Mouse (Mus musculus): ENCODE measurements around the gene Enthd1. TPM values are rescaled to one million over a fixed set of nuclear protein-coding genes. Genes with fewer than 3 reads are reported as not detected.

The Enthd1 gene
- polyA plus RNA-seq (2015; fragmentation: Nextera tagmentation; extraction: Ambion mirVana), result not detected in 2 replicates

DNA sequence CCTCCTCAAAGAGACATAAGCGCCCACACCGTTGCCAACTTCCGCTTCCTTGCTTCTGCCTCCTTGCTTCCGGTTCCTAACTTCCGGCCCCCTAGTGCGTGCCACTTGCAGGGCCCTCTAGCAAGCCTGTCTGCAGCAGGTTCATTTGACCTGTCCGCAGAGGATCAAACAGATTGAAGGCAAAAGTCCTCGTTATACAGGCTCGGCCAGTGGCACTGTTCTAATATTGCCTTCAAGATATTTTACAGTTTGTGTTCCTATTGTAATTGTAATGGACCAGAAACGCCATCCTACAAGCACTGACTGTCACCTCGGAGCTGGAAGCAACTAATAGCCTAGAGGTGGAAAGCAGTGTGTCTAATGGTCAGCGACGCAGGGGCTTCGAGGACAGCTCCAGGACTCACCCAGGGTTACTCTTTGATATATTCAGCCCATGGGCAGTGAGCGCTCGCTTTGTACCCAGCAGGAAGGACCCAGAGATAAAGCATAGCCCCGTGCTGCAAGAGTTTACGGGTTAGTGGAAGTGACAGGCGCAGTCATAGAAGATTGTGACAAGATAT lies at the start of gene Enthd1:
Gene Enthd1, minus strand, starts transcription at position 51 of the 560 bp plus-strand sequence.
- ATAC-seq, result no peak
- no peaks in the 10 kb centered on the region for H3K9me3 ChIP-seq (ENCODE audit: control insufficient read depth, low read length)

DNA sequence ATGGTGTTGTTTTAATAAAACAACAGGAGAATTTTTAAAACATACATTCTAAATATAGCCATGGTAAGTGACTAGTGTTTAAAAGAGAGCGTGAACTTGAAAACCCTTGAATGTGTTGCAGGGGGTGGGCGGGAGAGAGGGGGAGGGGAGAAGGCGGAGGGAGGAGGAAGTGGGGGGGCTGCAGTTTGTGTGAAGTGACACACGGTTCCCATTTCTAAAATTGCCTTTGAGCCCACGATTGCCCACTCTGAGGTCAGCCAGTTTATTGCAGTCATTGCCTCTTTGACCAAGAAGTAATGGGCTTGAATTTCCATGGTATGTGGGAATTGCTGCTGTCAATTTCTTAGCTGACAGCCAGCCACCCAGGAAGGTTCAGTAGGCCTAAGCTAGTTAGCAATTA lies 48.9 kb upstream of the Enthd1 start:
- no peak overlapping the region for H3K4me2 ChIP-seq (ENCODE audit: low read length)
- H3K9ac ChIP-seq (ENCODE audit: low read depth, low read length), result no peak overlapping the region
- no peaks in the 10 kb centered on the region for H3K36me3 ChIP-seq (ENCODE audit: control insufficient read depth, insufficient read depth, low read length)
- no peaks in the 10 kb centered on the region for H3K9me3 ChIP-seq (ENCODE audit: control insufficient read depth, low read length)
- H3K4me3 ChIP-seq (ENCODE audit: low read length), result no peak overlapping the region
- no peak for ATAC-seq
- 67% methylated on average over 5 of the region's 5 CpGs for WGBS
- no peak overlapping the region for H3K27ac ChIP-seq (ENCODE audit: low read depth, low read length)
- H3K27me3 ChIP-seq (replicated peaks; ENCODE audit: control insufficient read depth, insufficient read depth, low read length), result no peaks in the 10 kb centered on the region; the same call in 1 of the 2 replicates
- peaks cover 3% of the 10 kb centered on the region; the same call in 1 of the 2 replicates for H3K4me1 ChIP-seq (ENCODE audit: control insufficient read depth, insufficient read depth, low read depth, low read length)

More for the DNA sequence above, at the start of gene Enthd1:
- Histone ChIP-seq H3K27me3 (replicated peaks; ENCODE audit: control insufficient read depth, insufficient read depth, low read length) (no peaks in the 10 kb centered on the region), H3K4me3 (ENCODE audit: low read length) (no peak within 1 kb of the TSS), H3K4me2 (ENCODE audit: low read length) (no peak within 1 kb of the TSS), H3K36me3 (ENCODE audit: control insufficient read depth, insufficient read depth, low read length) (no peaks in the 10 kb centered on the region), H3K4me1 (ENCODE audit: control insufficient read depth, insufficient read depth, low read depth, low read length) (no peaks in the 10 kb centered on the region), H3K27ac (ENCODE audit: low read depth, low read length) (no peak within 1 kb of the TSS), H3K9ac (ENCODE audit: low read depth, low read length) (no peak within 1 kb of the TSS)
- WGBS, result 76% methylated on average over 19 of the region's 19 CpGs

DNA sequence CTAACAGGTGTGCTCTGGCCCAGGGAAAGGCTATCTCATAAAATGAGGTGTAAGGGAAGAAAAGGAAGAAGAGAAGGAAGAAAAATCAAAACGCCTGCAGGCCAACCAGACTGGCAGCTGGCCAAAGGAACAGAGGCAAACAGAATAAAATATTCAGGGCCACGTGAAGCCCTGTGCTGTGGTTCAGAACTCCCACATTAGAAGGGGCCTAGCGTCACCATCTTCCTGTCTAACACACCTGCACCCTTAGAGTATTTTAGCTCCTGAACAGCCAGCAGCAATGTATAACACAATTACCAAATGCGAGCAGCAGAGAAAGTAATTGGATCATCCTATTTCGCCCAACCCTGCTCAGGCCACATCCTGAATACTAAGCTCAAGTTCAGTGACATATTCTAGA lies 46.5 kb upstream of the Enthd1 start:
- ATAC-seq, result no peak
- no peak overlapping the region for H3K4me2 ChIP-seq (ENCODE audit: low read length)
- 74% methylated on average over 5 of the region's 5 CpGs for WGBS
- no peak overlapping the region for H3K4me3 ChIP-seq (ENCODE audit: low read length)
- H3K4me1 ChIP-seq (ENCODE audit: control insufficient read depth, insufficient read depth, low read depth, low read length), result peaks cover 3% of the 10 kb centered on the region; the same call in 1 of the 2 replicates
- H3K36me3 ChIP-seq (ENCODE audit: control insufficient read depth, insufficient read depth, low read length), result no peaks in the 10 kb centered on the region
- no peak overlapping the region for H3K27ac ChIP-seq (ENCODE audit: low read depth, low read length)
- no peaks in the 10 kb centered on the region for H3K27me3 ChIP-seq (replicated peaks; ENCODE audit: control insufficient read depth, insufficient read depth, low read length)
- H3K9ac ChIP-seq (ENCODE audit: low read depth, low read length), result no peak overlapping the region
- no peaks in the 10 kb centered on the region for H3K9me3 ChIP-seq (ENCODE audit: control insufficient read depth, low read length)

DNA sequence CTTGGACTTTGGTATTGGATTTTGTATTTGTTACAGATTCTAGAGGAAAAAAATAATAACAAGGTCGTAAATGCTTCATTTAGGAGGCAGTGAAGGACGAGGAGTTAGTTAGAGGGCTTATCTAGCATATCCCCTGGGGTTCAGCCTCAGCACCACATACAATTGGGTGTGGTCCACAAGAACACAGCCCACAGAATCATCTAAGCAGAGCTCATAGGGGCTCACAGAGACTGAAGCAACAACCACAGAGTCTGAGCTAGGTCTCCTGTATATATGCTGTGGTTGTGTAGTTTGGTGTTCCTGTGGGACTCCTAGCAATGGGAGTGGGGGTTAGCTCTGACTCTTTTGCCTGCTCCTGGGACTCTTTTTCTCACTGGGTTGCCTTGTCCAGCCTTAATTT lies 45.4 kb upstream of the Enthd1 start:
- Histone ChIP-seq H3K9me3 (ENCODE audit: control insufficient read depth, low read length) (no peaks in the 10 kb centered on the region), H3K27me3 (replicated peaks; ENCODE audit: control insufficient read depth, insufficient read depth, low read length) (no peaks in the 10 kb centered on the region), H3K4me1 (ENCODE audit: control insufficient read depth, insufficient read depth, low read depth, low read length) (no peaks in the 10 kb centered on the region), H3K36me3 (ENCODE audit: control insufficient read depth, insufficient read depth, low read length) (no peaks in the 10 kb centered on the region), H3K4me2 (ENCODE audit: low read length) (no peak overlapping the region), H3K9ac (ENCODE audit: low read depth, low read length) (no peak overlapping the region), H3K27ac (ENCODE audit: low read depth, low read length) (no peak overlapping the region), H3K4me3 (ENCODE audit: low read length) (no peak overlapping the region)
- WGBS, result 83% methylated on average over 2 of the region's 2 CpGs
- no peak for ATAC-seq

DNA sequence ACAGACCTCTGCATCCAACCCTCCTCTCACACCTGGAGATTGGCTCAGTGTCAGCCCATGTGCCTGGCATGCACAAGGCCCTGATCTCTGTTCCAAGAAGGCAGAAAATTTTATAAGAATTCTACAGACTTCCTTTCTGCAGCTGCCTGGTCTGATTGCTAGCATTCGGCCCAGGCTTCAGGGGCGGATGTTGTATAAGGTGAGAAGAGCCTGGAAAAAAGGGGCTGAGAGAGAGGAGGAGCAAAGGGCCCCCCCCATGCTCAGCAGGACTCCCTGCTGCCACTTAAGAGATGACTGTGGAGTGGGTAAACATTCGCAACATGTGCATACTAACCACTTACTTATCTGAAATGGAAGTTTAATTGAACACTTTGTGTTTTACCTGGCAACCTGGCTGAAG lies 43.0 kb upstream of the Enthd1 start:
- WGBS, result 92% methylated on average over 3 of the region's 3 CpGs
- Histone ChIP-seq H3K4me2 (ENCODE audit: low read length) (no peak overlapping the region), H3K27me3 (replicated peaks; ENCODE audit: control insufficient read depth, insufficient read depth, low read length) (no peaks in the 10 kb centered on the region), H3K4me3 (ENCODE audit: low read length) (no peak overlapping the region), H3K9ac (ENCODE audit: low read depth, low read length) (no peak overlapping the region), H3K27ac (ENCODE audit: low read depth, low read length) (no peak overlapping the region), H3K9me3 (ENCODE audit: control insufficient read depth, low read length) (no peaks in the 10 kb centered on the region), H3K4me1 (ENCODE audit: control insufficient read depth, insufficient read depth, low read depth, low read length) (no peaks in the 10 kb centered on the region), H3K36me3 (ENCODE audit: control insufficient read depth, insufficient read depth, low read length) (no peaks in the 10 kb centered on the region)
- no peak for ATAC-seq

DNA sequence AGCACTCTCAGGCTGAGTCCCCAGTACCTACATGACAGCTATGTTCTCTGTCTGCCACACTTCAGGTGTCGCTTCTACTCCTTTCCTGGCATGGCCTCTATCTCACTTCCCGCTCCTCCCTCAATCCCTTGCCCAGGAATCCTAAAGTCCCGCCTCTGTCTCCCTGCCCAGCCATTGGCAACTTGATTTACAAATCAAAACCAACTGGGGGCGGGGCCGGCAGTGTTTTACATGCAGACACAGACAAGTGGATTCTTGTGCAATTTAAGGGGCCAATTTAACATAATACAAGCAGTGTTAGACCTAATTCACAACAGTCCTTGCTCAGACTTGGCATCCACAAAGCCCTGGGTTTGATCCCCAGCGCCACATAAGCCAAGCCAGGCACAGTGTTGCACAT lies 39.1 kb upstream of the Enthd1 start:
- no peaks in the 10 kb centered on the region for H3K36me3 ChIP-seq (ENCODE audit: control insufficient read depth, insufficient read depth, low read length)
- no peak overlapping the region for H3K27ac ChIP-seq (ENCODE audit: low read depth, low read length)
- WGBS, result 91% methylated on average over 6 of the region's 6 CpGs
- H3K4me3 ChIP-seq (ENCODE audit: low read length), result no peak overlapping the region
- no peak overlapping the region for H3K9ac ChIP-seq (ENCODE audit: low read depth, low read length)
- peaks cover 4% of the 10 kb centered on the region for H3K4me1 ChIP-seq (ENCODE audit: control insufficient read depth, insufficient read depth, low read depth, low read length)
- no peak overlapping the region for H3K4me2 ChIP-seq (ENCODE audit: low read length)
- H3K9me3 ChIP-seq (ENCODE audit: control insufficient read depth, low read length), result no peaks in the 10 kb centered on the region
- no peaks in the 10 kb centered on the region for H3K27me3 ChIP-seq (replicated peaks; ENCODE audit: control insufficient read depth, insufficient read depth, low read length)
- no peak for ATAC-seq

DNA sequence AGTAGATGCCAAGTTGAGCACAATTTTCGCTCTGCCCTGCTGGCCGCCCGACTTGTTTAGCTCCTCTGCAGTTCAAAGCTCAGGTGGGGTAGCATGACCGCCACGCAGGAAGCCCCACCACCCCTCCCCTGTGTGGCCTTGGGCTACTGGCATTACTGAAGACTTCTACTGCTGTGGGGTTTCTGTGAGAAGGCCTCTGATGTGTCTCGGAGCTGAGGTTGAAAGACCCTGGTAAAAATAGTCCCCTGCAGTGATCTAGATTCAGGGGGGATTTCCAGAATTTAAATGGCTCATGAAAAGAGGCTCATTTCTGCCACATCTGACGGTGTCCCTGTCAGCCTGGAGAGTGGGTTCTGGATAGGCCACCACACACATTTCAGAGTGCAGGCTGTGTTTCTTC lies 37.5 kb upstream of the Enthd1 start:
- ATAC-seq, result no peak
- Histone ChIP-seq H3K9me3 (ENCODE audit: control insufficient read depth, low read length) (no peaks in the 10 kb centered on the region), H3K27me3 (replicated peaks; ENCODE audit: control insufficient read depth, insufficient read depth, low read length) (no peaks in the 10 kb centered on the region), H3K4me1 (ENCODE audit: control insufficient read depth, insufficient read depth, low read depth, low read length) (peaks cover 4% of the 10 kb centered on the region), H3K4me2 (ENCODE audit: low read length) (no peak overlapping the region), H3K36me3 (ENCODE audit: control insufficient read depth, insufficient read depth, low read length) (no peaks in the 10 kb centered on the region), H3K9ac (ENCODE audit: low read depth, low read length) (no peak overlapping the region), H3K27ac (ENCODE audit: low read depth, low read length) (no peak overlapping the region), H3K4me3 (ENCODE audit: low read length) (no peak overlapping the region)
- 51% methylated on average over 7 of the region's 7 CpGs for WGBS

DNA sequence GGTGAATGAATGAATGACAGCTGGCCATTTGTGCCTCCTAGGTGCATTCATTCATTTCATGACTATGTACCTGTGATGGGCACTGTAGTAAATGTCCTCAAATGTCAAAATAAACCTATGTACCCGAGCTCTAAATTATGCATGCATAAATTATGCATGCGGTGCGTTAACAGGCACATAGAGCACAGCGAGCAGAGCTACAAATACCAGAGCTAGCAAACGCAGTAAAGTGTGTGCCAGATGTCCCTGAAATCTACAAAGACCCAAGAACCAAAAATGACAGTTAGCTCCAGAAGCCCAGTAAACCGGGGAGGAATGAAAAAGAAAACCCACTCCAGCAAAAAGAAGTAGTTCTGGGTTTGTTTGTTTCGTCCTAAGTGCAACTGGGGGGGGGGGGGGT lies 36.5 kb upstream of the Enthd1 start:
- H3K4me2 ChIP-seq (ENCODE audit: low read length), result no peak overlapping the region
- no peak overlapping the region; the same call in 1 of the 2 replicates for H3K9ac ChIP-seq (ENCODE audit: low read depth, low read length)
- no peak overlapping the region for H3K4me3 ChIP-seq (ENCODE audit: low read length)
- no peaks in the 10 kb centered on the region for H3K9me3 ChIP-seq (ENCODE audit: control insufficient read depth, low read length)
- no peak overlapping the region for H3K27ac ChIP-seq (ENCODE audit: low read depth, low read length)
- no peaks in the 10 kb centered on the region for H3K27me3 ChIP-seq (replicated peaks; ENCODE audit: control insufficient read depth, insufficient read depth, low read length)
- H3K36me3 ChIP-seq (ENCODE audit: control insufficient read depth, insufficient read depth, low read length), result no peaks in the 10 kb centered on the region
- no peak for ATAC-seq
- H3K4me1 ChIP-seq (ENCODE audit: control insufficient read depth, insufficient read depth, low read depth, low read length), result peaks cover 4% of the 10 kb centered on the region
- WGBS, result 39% methylated on average over 7 of the region's 7 CpGs

DNA sequence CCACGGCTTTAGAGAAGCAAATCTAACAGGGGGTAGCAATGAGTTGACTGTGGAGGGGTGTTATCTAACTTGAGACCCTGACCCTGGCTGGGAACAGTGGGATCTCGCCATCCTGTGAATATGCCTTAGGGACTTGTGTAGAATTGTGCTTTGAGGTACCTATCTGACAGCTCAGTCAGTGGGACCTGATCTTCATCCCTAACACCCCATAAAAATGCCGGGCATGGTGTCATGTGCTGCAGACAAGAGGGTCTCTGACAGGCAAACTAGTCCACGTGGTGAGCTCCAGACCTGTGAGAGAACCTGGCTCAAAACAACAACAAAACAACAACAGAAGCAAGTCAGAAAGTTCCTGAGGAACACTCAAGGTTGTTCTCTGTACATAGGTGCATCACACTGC lies 34.9 kb upstream of the Enthd1 start:
- H3K27me3 ChIP-seq (replicated peaks; ENCODE audit: control insufficient read depth, insufficient read depth, low read length), result no peaks in the 10 kb centered on the region
- no peak overlapping the region for H3K9ac ChIP-seq (ENCODE audit: low read depth, low read length)
- H3K9me3 ChIP-seq (ENCODE audit: control insufficient read depth, low read length), result no peaks in the 10 kb centered on the region
- no peak for ATAC-seq
- no peak overlapping the region for H3K4me2 ChIP-seq (ENCODE audit: low read length)
- 88% methylated on average over 4 of the region's 4 CpGs for WGBS
- no peak overlapping the region for H3K27ac ChIP-seq (ENCODE audit: low read depth, low read length)
- no peaks in the 10 kb centered on the region for H3K36me3 ChIP-seq (ENCODE audit: control insufficient read depth, insufficient read depth, low read length)
- peaks cover 6% of the 10 kb centered on the region for H3K4me1 ChIP-seq (ENCODE audit: control insufficient read depth, insufficient read depth, low read depth, low read length)
- no peak overlapping the region for H3K4me3 ChIP-seq (ENCODE audit: low read length)

Data from hindbrain, embryonic 16.5 days (tissue).